Mouse (Mus musculus): ENCODE data around the gene Tnfsf15.

Tnfsf15 gene

GRCm38 (mm10) chr4:63686157-63686556, 58.8 kb downstream of the Tnfsf15 start:
- in situ Hi-C loops (cut with MboI, MseI) = loop anchor here (5.0 kb wide), 2 partner anchors 96 to 261 kb away; no protein-coding TSS in a partner anchor

- in situ Hi-C loops (cut with MboI, MseI) = loop anchor here (5.0 kb wide), 2 partner anchors 97 to 262 kb away; no protein-coding TSS in a partner anchor
Measured at GRCm38 (mm10) chr4:63685253-63685525, 59.7 kb downstream of the Tnfsf15 start.

DNA sequence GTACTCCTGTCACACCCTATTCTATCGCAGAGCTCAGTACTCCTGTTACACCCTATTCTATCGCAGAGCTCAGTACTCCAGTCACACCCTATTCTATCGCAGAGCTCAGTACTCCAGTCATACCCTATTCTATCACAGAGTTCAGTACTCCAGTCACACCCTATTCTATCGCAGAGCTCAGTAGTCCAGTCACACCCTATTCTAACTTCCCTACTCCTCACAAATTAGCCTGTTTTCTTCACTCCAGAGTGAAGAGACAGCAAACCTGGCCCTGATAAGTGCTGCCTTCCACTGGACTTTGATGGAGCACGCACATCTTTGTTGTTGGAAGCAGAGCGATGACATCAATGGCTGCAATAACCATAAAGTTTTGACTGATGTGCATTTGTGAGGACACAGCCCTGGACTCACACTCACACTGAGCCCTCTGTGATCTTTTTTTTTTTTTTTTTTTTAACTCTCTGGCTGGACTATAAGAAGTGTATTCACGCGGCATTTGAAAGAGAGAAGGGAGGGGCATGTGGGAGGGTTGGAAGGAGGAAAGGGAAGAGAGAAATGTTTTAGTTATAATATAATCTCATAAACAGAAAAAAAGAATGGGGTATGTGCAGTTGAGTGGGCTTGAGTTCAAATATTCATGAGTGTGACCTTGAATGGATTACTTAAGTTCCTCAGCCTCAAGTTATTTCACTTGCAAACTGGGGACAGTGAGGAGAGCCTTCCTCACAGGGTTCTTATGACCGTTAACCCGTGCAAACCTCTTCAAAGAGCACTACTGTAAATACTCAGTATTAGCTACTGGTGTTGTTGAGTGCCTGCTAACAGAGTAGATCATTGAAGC, 60.3 kb downstream of the Tnfsf15 start:
- in situ Hi-C loops (cut with MboI, MseI) = loop anchor here (5.0 kb wide), 2 partner anchors 98 to 263 kb away; no protein-coding TSS in a partner anchor

GRCm38 (mm10) chr4:63683716-63684115, 61.2 kb downstream of the Tnfsf15 start:
- in situ Hi-C loops (cut with MboI, MseI) = no loop called here

GRCm38 (mm10) chr4:63683056-63683455, 61.9 kb downstream of the Tnfsf15 start:
- in situ Hi-C loops (cut with MboI, MseI) = no loop called here

GRCm38 (mm10) chr4:63682441-63682840, 62.5 kb downstream of the Tnfsf15 start:
- in situ Hi-C loops (cut with MboI, MseI) = no loop called here

DNA sequence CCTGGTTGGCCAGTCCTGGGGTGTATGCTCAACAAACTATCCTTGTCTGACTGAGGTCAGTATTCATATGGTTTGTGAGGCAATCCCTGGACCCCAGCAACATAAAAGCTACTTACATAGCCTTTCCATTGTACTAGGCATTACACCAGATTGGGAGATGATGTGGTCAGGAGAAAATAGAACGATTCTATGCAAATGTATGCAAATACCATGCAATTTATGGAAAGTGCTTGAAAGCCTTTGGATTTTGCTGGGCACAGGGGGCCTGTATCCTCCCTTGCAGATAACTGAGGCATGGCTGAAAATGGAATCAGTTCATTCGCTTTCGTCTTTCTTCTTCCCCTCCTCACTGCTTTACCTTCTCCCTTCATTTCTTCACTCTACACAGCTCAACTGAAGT, 63.4 kb downstream of the Tnfsf15 start:
- in situ Hi-C loops (cut with MboI, MseI) = no loop called here

All from T-helper 1 cell (primary cell).